Mouse (Mus musculus) MEL (cell line): ENCODE results near the gene Hspb1.

ENCODE experiments used
- CHD2 ChIP-seq: IDR thresholded peaks from 2 replicates; pipeline ENCODE4 v1.6.1; 2011; ENCODE audit warnings: low read length, improper control_type of control experiment
- CTCF ChIP-seq, 3 experiments: IDR thresholded peaks in 2 of 3; conservative IDR thresholded peaks in 1 of 3; 2 replicates each; pipeline ENCODE4 v1.5.1; 2011 to 2012; ENCODE audit warnings: low read length in 3 of 3, low read depth in 2 of 3, mild to moderate bottlenecking in 2 of 3, improper control_type of control experiment in 1 of 3, inconsistent platforms in 1 of 3, mixed read lengths in 1 of 3, moderate library complexity in 1 of 3; ENCODE audit not compliant: control insufficient read depth in 1 of 3, insufficient read depth in 1 of 3, poor library complexity in 1 of 3, severe bottlenecking in 1 of 3

GRCm38 (mm10) chr5:135934481-135935175 is 46.9 kb downstream of the Hspb1 start, which contains the start of gene Ywhag:
- TF ChIP-seq CHD2 (no peak), CTCF (IDR thresholded peaks at IDR 0.05 in 2 of 3, conservative IDR thresholded peaks at IDR 0.05 in 1 of 3; ENCODE audit: control insufficient read depth in 1 of 3, insufficient read depth in 1 of 3, low read depth in 2 of 3, low read length in 3 of 3, poor library complexity in 1 of 3, severe bottlenecking in 1 of 3) (peak; percentile 29 to 68 (median 61); a peak in 5 of 6 replicates)
